Mouse (Mus musculus) liver, adult 2 months (tissue): ENCODE measurements around the gene Hc. TPM values are rescaled to one million over a fixed set of nuclear protein-coding genes. Genes with fewer than 3 reads are reported as not detected.

Source experiments
- DNase-seq: peaks from one replicate; pipeline ENCODE4 v3.0.0-alpha.2; 2011; ENCODE audit warnings: low read depth, low spot score; ENCODE audit errors: extremely low read depth
- H3K27ac ChIP-seq: fragments of 200-500 bp; replicated peaks from 2 replicates; pipeline ENCODE4 v1.5.1; 2012; ENCODE audit warnings: low read depth, mild to moderate bottlenecking, control low read depth, inconsistent platforms, low read length; ENCODE audit not compliant: insufficient read depth
- H3K27me3 ChIP-seq: fragments of 200-500 bp; 2 replicates; pipeline ENCODE4 v1.6.1; 2012; ENCODE audit warnings: mild to moderate bottlenecking, moderate library complexity, low read length, inconsistent platforms; ENCODE audit not compliant: control insufficient read depth, insufficient read depth
- H3K36me3 ChIP-seq: fragments of 200-500 bp; 2 replicates; pipeline ENCODE4 v1.6.1; 2012; ENCODE audit warnings: low read length, inconsistent platforms; ENCODE audit not compliant: control insufficient read depth, insufficient read depth
- H3K4me1 ChIP-seq: fragments of 200-500 bp; 2 replicates; pipeline ENCODE4 v1.6.1; 2011; ENCODE audit warnings: low read length; ENCODE audit not compliant: control insufficient read depth, insufficient read depth
- H3K4me3 ChIP-seq: fragments of 200-500 bp; 2 replicates; pipeline ENCODE4 v1.5.1; 2011; ENCODE audit warnings: low read depth, mild to moderate bottlenecking, control low read depth, low read length, moderate library complexity; ENCODE audit not compliant: insufficient read depth
- H3K79me2 ChIP-seq: fragments of 200-500 bp; 2 replicates; pipeline ENCODE4 v1.6.1; 2012; ENCODE audit warnings: inconsistent platforms, mild to moderate bottlenecking, low read length, moderate library complexity; ENCODE audit not compliant: control insufficient read depth, insufficient read depth
- H3K9ac ChIP-seq: fragments of 200-500 bp; 2 replicates; pipeline ENCODE4 v1.6.1; 2012; ENCODE audit warnings: low read depth, mild to moderate bottlenecking, control low read depth, inconsistent platforms, low read length
- CTCF ChIP-seq: fragments of 200-500 bp; IDR thresholded peaks from 2 replicates; pipeline ENCODE4 v1.5.1; 2011; ENCODE audit warnings: low read depth, low read length, control low read depth
- POLR2A ChIP-seq: fragments of 200-500 bp; IDR thresholded peaks from 2 replicates; pipeline ENCODE4 v1.6.1; 2011; ENCODE audit warnings: low read length, control low read depth; ENCODE audit not compliant: insufficient read depth; ENCODE audit errors: extremely low read depth
- WGBS: fragments of 180-500 bp; shearing (Covaris S2); methylation state at CpG from one replicate; pipeline ENCODE4 v1.1.7; 2018; 5-methylcytosine and 5-hydroxymethylcytosine counted together
- polyA plus RNA-seq: library from polyadenylated mRNA; depleted of rRNA; stranded (reverse); fragments of >200 nt; gene quantifications from 2 replicates; pipeline ENCODE4 v1.2.3, GENCODE M21; 2012
- total RNA-seq: library from RNA; depleted of rRNA; stranded (reverse); fragments of >200 nt; gene quantifications from 2 replicates; pipeline ENCODE4 v1.2.3, GENCODE M21; 2014

Hc gene
- total and polyA plus RNA-seq, 2 experiments, result 139 to 594 TPM

DNA sequence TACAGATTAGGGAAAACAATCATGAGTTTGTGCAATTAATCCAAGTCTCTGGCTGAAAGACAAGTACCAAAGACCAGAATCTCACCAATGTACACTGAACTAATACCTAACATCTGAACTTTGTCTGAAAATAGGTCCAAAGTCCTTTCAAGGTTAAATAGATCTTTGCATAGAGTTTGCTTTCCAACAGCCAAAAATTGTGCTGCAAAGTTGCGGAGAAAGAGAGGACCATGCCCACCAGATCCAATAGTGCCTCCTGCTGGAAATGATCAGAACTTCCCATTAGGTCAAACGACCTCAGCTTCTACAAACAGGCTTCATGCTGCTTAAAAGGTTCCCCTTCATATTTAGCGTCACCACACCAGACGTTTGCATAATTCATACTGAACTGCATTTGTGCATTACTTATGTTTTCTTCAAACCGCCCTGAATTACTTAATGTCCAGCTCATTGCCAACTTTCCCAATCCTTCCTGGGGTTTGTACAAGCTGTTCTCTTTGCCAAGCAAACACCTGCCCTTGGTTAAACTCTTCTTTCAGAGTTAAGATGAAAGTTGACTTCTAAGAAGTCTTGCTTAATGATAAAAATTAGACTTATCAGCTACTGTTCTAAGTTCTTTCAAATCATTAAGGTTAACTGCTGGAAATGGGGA lies 46.9 kb upstream of the Hc start:
- Histone ChIP-seq H3K9ac (0 out of 2 replicates have a peak overlapping the region, but pooled peaks have one; percentile 21), H3K4me3 (no peak overlapping the region), H3K4me1 (peaks cover 21% of the 10 kb centered on the region), H3K79me2 (peaks cover 5% of the 10 kb centered on the region; the same call in 1 of the 2 replicates), H3K36me3 (peaks cover 1% of the 10 kb centered on the region; the same call in 1 of the 2 replicates), H3K27ac (peak overlapping the region; percentile 95), H3K27me3 (no peaks in the 10 kb centered on the region)
- WGBS, result 14% methylated on average over 5 of the region's 5 CpGs
- peak; percentile 99 for DNase-seq
- TF ChIP-seq CTCF, result peak; percentile 54
- TF ChIP-seq POLR2A, result no peak

DNA sequence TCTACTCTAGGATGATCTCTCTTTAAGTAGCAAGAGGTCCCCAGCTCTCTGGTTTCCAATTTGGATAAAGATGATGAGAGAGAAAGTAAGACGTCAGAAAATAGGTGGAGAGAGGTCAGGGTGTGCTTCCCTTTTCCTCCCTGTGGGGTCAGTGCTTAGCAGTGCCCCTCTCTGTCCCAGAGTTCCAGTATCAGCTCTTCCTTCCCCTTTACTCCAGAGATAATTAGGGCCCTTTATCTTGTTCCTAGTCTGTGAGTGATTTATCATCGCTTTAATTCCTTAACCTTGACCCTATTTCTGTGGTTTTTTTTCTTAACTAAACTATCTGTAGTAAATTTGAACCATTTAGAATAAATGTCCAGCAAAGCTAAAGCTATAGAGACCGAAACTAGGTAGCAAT lies 43.6 kb upstream of the Hc start:
- Histone ChIP-seq H3K9ac (no peak overlapping the region), H3K4me1 (peaks cover 26% of the 10 kb centered on the region), H3K79me2 (no peaks in the 10 kb centered on the region; the same call in 1 of the 2 replicates), H3K4me3 (no peak overlapping the region), H3K36me3 (no peaks in the 10 kb centered on the region), H3K27me3 (no peaks in the 10 kb centered on the region), H3K27ac (peak overlapping the region; percentile 73)
- WGBS, result 56% methylated on average over 3 of the region's 3 CpGs
- DNase-seq, result no peak
- TF ChIP-seq CTCF, result no peak
- TF ChIP-seq POLR2A, result no peak

- Histone ChIP-seq H3K4me3 (no peak overlapping the region), H3K36me3 (no peaks in the 10 kb centered on the region), H3K9ac (peak overlapping the region; percentile 66), H3K4me1 (peaks cover 26% of the 10 kb centered on the region), H3K79me2 (no peaks in the 10 kb centered on the region; the same call in 1 of the 2 replicates), H3K27me3 (no peaks in the 10 kb centered on the region), H3K27ac (peak overlapping the region; percentile 100)
- DNase-seq, result peak; percentile 98
- WGBS, result 27% methylated on average over 5 of the region's 5 CpGs
- TF ChIP-seq POLR2A (no peak), CTCF (no peak)
These were observed 42.3 kb upstream of the Hc start for GRCm38 (mm10) chr2:35103558-35103957.

- Histone ChIP-seq H3K27me3 (no peaks in the 10 kb centered on the region), H3K4me1 (peaks cover 26% of the 10 kb centered on the region), H3K4me3 (no peak overlapping the region), H3K79me2 (peaks cover 3% of the 10 kb centered on the region; the same call in 1 of the 2 replicates), H3K9ac (peak overlapping the region; percentile 22; the same call in 1 of the 2 replicates), H3K27ac (peak overlapping the region; percentile 65), H3K36me3 (peaks cover 5% of the 10 kb centered on the region)
- DNase-seq, result peak; percentile 36
- TF ChIP-seq CTCF (no peak), POLR2A (no peak)
These were observed 41.5 kb upstream of the Hc start for GRCm38 (mm10) chr2:35102777-35103176.

DNA sequence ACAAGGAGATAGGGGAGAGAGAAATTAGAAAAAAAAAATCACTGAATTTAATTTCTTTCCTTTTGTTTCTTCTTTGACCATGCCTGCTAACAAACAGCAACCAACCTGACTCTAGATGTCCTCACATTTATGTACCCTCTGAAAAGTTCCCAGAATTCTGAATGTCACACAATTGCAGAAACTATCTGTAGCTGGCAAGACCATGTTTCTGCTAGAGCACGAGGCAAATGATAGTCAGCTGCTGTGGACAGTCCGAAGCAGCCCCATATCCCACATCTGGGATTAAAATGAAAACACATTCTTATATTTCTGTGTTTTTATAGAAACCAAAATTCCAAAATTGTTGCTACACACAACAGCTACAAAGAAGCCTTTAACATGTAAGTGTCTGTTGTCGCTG lies 40.2 kb upstream of the Hc start, which contains the start of gene AI182371:
Gene AI182371 (minus strand): TSS at position 101 of the 400 bp plus-strand sequence.
- peak within 1 kb of the TSS; percentile 70 for H3K4me3 ChIP-seq
- H3K4me1 ChIP-seq, result peaks cover 18% of the 10 kb centered on the region
- H3K9ac ChIP-seq, result peak within 1 kb of the TSS; percentile 89
- H3K36me3 ChIP-seq, result peaks cover 12% of the 10 kb centered on the region
- 51% methylated on average over 3 of the region's 3 CpGs for WGBS
- H3K79me2 ChIP-seq, result peaks cover 4% of the 10 kb centered on the region; the same call in 1 of the 2 replicates
- no peak for TF ChIP-seq CTCF
- no peak for TF ChIP-seq POLR2A
- peak; percentile 50 for DNase-seq
- H3K27me3 ChIP-seq, result no peaks in the 10 kb centered on the region
- H3K27ac ChIP-seq, result peak within 1 kb of the TSS; percentile 100

GRCm38 (mm10) chr2:35100529-35100928 lies 39.3 kb upstream of the Hc start:
- DNase-seq, result peak; percentile 95
- WGBS, result 19% methylated on average over 6 of the region's 6 CpGs
- peak overlapping the region; percentile 89 for H3K9ac ChIP-seq
- H3K27ac ChIP-seq, result peak overlapping the region; percentile 100
- peak overlapping the region; percentile 70 for H3K4me3 ChIP-seq
- peaks cover 18% of the 10 kb centered on the region for H3K4me1 ChIP-seq
- no peak for TF ChIP-seq CTCF
- TF ChIP-seq POLR2A, result no peak
- peaks cover 21% of the 10 kb centered on the region for H3K36me3 ChIP-seq
- peaks cover 4% of the 10 kb centered on the region; the same call in 1 of the 2 replicates for H3K79me2 ChIP-seq
- H3K27me3 ChIP-seq, result no peaks in the 10 kb centered on the region
